Mouse (Mus musculus): ENCODE measurements around the gene Hmgcr.

DNA sequence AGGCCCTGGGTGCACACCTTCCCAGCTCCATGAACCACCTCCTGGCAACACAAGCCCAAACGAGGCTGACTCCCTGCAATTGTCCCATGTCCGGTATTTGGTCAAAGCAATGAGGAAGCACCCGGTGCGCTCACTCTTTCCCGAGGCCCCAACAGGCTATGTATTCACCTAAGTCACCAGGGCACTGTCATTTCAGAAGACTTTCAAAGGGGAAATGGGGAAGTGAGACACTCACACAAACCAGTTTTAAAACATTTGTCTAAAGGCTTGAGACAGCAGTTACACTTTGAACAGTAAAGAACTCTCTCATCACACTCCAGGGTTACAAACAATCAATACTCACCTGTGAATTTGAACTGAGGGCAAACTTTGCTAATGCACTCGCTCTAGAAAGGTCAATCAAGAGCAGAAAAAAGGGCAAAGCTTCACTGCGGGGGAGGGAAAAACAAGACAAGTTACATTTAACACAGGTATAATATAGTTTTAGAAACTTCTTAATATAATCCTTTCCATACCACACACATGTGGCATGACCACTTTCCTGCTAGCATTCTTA is 6.2 kb downstream of the Hmgcr start:
- no peak for TF ChIP-seq MAX (IDR thresholded peaks at IDR 0.05; ENCODE audit: low read depth)
- no peak for TF ChIP-seq USF1 (IDR thresholded peaks at IDR 0.05; ENCODE audit: low read depth)
- no peak for TF ChIP-seq POLR2AphosphoS2 (IDR thresholded peaks at IDR 0.05; ENCODE audit: insufficient read length, low read depth)
- TF ChIP-seq MYOD1 (IDR thresholded peaks at IDR 0.05; ENCODE audit: control insufficient read depth in 1 of 3, insufficient read length in 2 of 3, low read depth in 2 of 3): no peak
- no peak for TF ChIP-seq POLR2A (IDR thresholded peaks at IDR 0.05; ENCODE audit: insufficient read length, low read depth)
- no peak for TF ChIP-seq TCF12 (IDR thresholded peaks at IDR 0.05; ENCODE audit: insufficient read depth, poor library complexity, severe bottlenecking)
- no peak for TF ChIP-seq CEBPB (IDR thresholded peaks at IDR 0.05; ENCODE audit: insufficient read depth, poor library complexity, severe bottlenecking)

Data from myocyte (in vitro differentiated cells).